Mouse (Mus musculus): ENCODE results near the gene Tmem218. TPM values are rescaled to one million over a fixed set of nuclear protein-coding genes. Genes with fewer than 3 reads are reported as not detected.

Gene Tmem218
- polyA plus RNA-seq, 1 experiment from 2014 or later, result 11.9 TPM

DNA sequence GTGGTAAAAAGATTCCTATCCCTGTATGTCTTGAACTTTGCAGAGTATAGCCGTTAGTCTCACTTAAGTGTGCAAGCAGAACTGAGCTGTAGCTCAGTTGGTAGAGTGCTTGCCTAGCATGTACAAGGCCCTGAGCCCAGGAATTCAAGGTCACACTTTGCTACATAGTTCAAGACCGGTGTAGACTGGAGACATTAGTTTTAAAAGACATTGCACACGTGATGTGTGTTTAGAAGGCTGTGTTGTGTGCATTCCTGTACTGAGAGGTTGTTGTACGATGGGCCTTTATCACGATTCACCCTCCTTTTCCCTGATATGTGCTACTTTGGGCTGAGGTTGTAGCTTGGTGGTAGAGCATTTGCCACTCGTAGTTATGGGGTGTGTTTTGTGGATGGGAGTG lies 42.6 kb downstream of the Tmem218 start:
- H3K9me3 ChIP-seq (ENCODE audit: low read length), result no peaks in the 10 kb centered on the region
- H3K27me3 ChIP-seq (replicated peaks; ENCODE audit: insufficient read depth, low read length), result no peaks in the 10 kb centered on the region
- no peak for TF ChIP-seq EP300 (IDR thresholded peaks at IDR 0.05)
- no peak for TF ChIP-seq CTCF (IDR thresholded peaks at IDR 0.05)
- no peak overlapping the region for H3K9ac ChIP-seq (replicated peaks; ENCODE audit: low read depth)
- no peak overlapping the region for H3K4me3 ChIP-seq (ENCODE audit: low read depth, low read length)
- DNase-seq (ENCODE audit: low spot score) (no peak), ATAC-seq (no peak)
- H3K36me3 ChIP-seq (ENCODE audit: insufficient read depth, low read length), result no peaks in the 10 kb centered on the region
- no peak overlapping the region for H3K27ac ChIP-seq (ENCODE audit: low read length)
- 65% methylated on average over 6 of the region's 6 CpGs for WGBS
- H3K4me2 ChIP-seq (replicated peaks; ENCODE audit: low read depth, low read length), result no peak overlapping the region
- peaks cover 5% of the 10 kb centered on the region; the same call in 1 of the 2 replicates for H3K4me1 ChIP-seq (ENCODE audit: insufficient read depth, low read depth, low read length)

DNA sequence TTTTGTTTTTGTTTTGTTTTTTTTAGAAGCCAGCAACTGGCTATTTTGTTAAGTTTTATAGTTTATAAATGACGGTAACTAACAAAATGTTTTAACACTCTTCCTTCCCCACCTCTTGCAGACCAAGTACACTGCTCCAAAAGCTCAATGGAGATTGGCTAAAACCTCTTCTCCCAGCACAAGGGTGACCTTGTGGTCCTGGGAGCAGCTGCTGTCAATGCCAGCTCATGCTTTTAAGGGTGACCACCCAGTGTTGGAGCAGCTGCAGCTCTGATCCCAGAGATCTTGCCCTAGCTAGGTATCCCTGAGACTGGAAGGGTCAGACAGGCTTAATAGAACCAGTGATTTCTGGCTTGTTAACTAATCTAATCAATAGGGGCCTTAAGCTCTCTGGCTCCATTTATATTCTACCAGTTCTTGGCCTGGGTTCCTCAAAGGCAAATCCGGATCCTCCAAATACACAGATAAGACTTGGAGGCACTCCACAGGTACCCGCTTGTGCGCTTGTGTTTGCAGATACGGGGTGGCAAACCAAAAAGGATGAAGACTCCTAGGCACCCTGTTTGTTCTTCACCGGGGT lies 46.6 kb downstream of the Tmem218 start:
- peaks cover 6% of the 10 kb centered on the region; the same call in 1 of the 2 replicates for H3K4me1 ChIP-seq (ENCODE audit: insufficient read depth, low read depth, low read length)
- no peaks in the 10 kb centered on the region for H3K36me3 ChIP-seq (ENCODE audit: insufficient read depth, low read length)
- H3K4me2 ChIP-seq (replicated peaks; ENCODE audit: low read depth, low read length), result peak overlapping the region; percentile 84
- no peak overlapping the region for H3K9ac ChIP-seq (replicated peaks; ENCODE audit: low read depth)
- no peaks in the 10 kb centered on the region for H3K27me3 ChIP-seq (replicated peaks; ENCODE audit: insufficient read depth, low read length)
- H3K4me3 ChIP-seq (ENCODE audit: low read depth, low read length), result peak overlapping the region; percentile 41
- 20% methylated on average over 6 of the region's 6 CpGs for WGBS
- no peaks in the 10 kb centered on the region for H3K9me3 ChIP-seq (ENCODE audit: low read length)
- ATAC-seq (no peak), DNase-seq (ENCODE audit: low spot score) (no peak)
- no peak overlapping the region for H3K27ac ChIP-seq (ENCODE audit: low read length)
- TF ChIP-seq EP300 (IDR thresholded peaks at IDR 0.05) (no peak), CTCF (IDR thresholded peaks at IDR 0.05) (no peak)

DNA sequence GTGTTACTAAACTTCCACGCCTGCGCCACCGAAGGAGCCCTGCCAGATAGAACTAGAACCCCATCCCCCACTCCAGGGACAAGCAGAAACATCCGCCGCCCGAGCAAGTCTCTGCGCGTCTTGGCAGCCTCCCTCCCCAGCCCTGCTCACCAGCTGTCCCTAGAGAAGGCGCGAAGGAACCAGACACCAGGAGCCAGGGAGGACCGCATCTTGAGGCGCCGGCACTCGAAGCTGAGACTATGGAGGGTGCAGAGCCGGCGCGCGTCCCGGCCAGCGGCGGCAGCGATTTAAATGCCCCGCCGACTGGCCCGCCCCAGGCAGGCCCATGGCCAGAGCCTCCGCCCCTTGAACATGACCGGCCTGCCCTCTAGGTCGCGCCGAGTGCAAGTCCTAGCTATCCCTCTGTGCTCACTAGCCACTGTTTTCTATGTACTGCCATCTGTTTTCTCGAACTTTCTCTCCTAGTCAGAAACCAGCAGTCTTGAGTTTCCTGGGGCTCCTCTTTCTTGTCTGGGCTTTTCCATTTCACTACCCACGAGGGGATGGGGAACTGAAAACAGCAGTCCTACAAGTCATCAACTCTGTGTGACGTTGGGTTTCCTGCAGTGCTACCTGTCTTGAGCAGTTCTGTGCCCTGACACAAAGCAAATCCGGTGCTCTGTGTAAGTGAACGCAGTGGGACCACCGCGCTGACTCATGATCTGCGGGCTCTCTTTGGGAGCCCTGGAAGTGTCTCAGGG lies 47.3 kb downstream of the Tmem218 start, which contains the start of gene Slc37a2:
Slc37a2 (minus strand) TSS at position 590 of the 740 bp plus-strand sequence.
- TF ChIP-seq EP300 (IDR thresholded peaks at IDR 0.05), result no peak
- no peak; the same call in 1 of the 2 replicates for TF ChIP-seq CTCF (IDR thresholded peaks at IDR 0.05)
- H3K27ac ChIP-seq (ENCODE audit: low read length), result no peak within 1 kb of the TSS; the same call in 1 of the 2 replicates

DNA sequence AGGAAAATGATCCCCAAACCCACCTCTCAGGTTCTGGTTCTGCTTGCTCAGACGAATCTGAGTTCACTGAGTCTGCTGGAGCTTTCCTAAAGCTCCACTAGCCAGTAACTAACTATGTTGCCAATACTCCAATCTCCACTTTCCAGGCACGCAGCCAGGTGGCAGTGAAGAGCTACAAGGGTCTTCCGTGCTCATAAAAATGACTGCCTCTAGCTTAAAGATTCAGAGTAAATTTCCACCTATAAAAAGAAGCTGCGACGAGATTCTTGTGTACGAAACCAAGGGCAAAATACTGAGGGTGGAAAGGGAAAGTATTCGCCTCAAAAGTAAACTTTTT lies 47.8 kb downstream of the Tmem218 start:
- no peak overlapping the region; the same call in 1 of the 2 replicates for H3K27ac ChIP-seq (ENCODE audit: low read length)
- ATAC-seq, result peak; percentile 65

More for the DNA sequence above, 47.3 kb downstream of the Tmem218 start, which contains the start of gene Slc37a2:
- Histone ChIP-seq H3K9me3 (ENCODE audit: low read length) (no peaks in the 10 kb centered on the region), H3K4me2 (replicated peaks; ENCODE audit: low read depth, low read length) (peak within 1 kb of the TSS; percentile 84), H3K9ac (replicated peaks; ENCODE audit: low read depth) (peak within 1 kb of the TSS; percentile 34; the same call in 1 of the 2 replicates), H3K4me1 (ENCODE audit: insufficient read depth, low read depth, low read length) (peaks cover 6% of the 10 kb centered on the region; the same call in 1 of the 2 replicates), H3K4me3 (ENCODE audit: low read depth, low read length) (peak within 1 kb of the TSS; percentile 41), H3K36me3 (ENCODE audit: insufficient read depth, low read length) (no peaks in the 10 kb centered on the region), H3K27me3 (replicated peaks; ENCODE audit: insufficient read depth, low read length) (no peaks in the 10 kb centered on the region)
- ATAC-seq (peak; percentile 94), DNase-seq (ENCODE audit: low spot score) (peak; percentile 73)
- 2% methylated on average over 38 of the region's 38 CpGs for WGBS

DNA sequence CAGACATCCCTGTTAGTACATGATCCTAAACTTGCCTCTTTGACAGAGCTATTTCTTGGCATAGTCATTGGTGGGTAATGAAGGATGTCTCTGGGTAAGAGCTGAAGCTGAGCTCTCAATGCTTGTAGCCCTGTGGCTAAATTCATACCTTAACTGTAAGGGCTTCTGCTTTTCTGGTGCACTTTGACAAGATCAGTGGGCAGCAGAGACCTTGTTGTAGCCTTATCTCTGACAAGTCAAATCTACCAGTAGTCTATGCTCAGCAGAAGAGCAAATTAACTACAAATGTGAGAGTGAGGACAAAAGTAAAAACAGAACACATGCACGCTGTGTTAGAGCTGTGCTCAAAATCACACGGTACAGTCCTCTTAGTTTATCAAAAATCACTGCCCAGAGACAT lies 58.6 kb downstream of the Tmem218 start:
- Histone ChIP-seq H3K4me3 (ENCODE audit: low read depth, low read length) (no peak overlapping the region), H3K9ac (replicated peaks; ENCODE audit: low read depth) (no peak overlapping the region), H3K27me3 (replicated peaks; ENCODE audit: insufficient read depth, low read length) (no peaks in the 10 kb centered on the region), H3K4me2 (replicated peaks; ENCODE audit: low read depth, low read length) (no peak overlapping the region), H3K36me3 (ENCODE audit: insufficient read depth, low read length) (no peaks in the 10 kb centered on the region), H3K9me3 (ENCODE audit: low read length) (no peaks in the 10 kb centered on the region), H3K4me1 (ENCODE audit: insufficient read depth, low read depth, low read length) (no peaks in the 10 kb centered on the region), H3K27ac (ENCODE audit: low read length) (no peak overlapping the region)
- DNase-seq (ENCODE audit: low spot score), result no peak
- no peak for TF ChIP-seq EP300 (IDR thresholded peaks at IDR 0.05)
- no peak for TF ChIP-seq CTCF (IDR thresholded peaks at IDR 0.05)
- no peak for ATAC-seq
- 92% methylated on average over 2 of the region's 2 CpGs for WGBS

More for the DNA sequence above, 47.8 kb downstream of the Tmem218 start:
- H3K36me3 ChIP-seq (ENCODE audit: insufficient read depth, low read length), result no peaks in the 10 kb centered on the region
- H3K4me3 ChIP-seq (ENCODE audit: low read depth, low read length), result peak overlapping the region; percentile 41
- peak; percentile 82 for DNase-seq (ENCODE audit: low spot score)
- TF ChIP-seq CTCF (IDR thresholded peaks at IDR 0.05), result peak; percentile 79
- no peak for TF ChIP-seq EP300 (IDR thresholded peaks at IDR 0.05)
- peak overlapping the region; percentile 34; the same call in 1 of the 2 replicates for H3K9ac ChIP-seq (replicated peaks; ENCODE audit: low read depth)
- H3K4me2 ChIP-seq (replicated peaks; ENCODE audit: low read depth, low read length), result peak overlapping the region; percentile 84
- no peaks in the 10 kb centered on the region for H3K27me3 ChIP-seq (replicated peaks; ENCODE audit: insufficient read depth, low read length)
- peaks cover 6% of the 10 kb centered on the region; the same call in 1 of the 2 replicates for H3K4me1 ChIP-seq (ENCODE audit: insufficient read depth, low read depth, low read length)
- 22% methylated on average over 7 of the region's 7 CpGs for WGBS
- no peaks in the 10 kb centered on the region for H3K9me3 ChIP-seq (ENCODE audit: low read length)

Other genes with a start within 250 kb of the Tmem218 start
- 11.1 and 11.7 TPM in 2 replicates for gene Pknox2, start 60.8 kb upstream of the Tmem218 start, polyA plus RNA-seq (2015; fragmentation: Nextera tagmentation; extraction: Ambion mirVana)
- gene Slc37a2, start 47.5 kb downstream of the Tmem218 start, polyA plus RNA-seq (2015; fragmentation: Nextera tagmentation; extraction: Ambion mirVana), result 1.2 and 1.4 TPM in 2 replicates
- 4.5 and 5.8 TPM in 2 replicates for gene Ccdc15, start 140.2 kb downstream of the Tmem218 start, polyA plus RNA-seq (2015; fragmentation: Nextera tagmentation; extraction: Ambion mirVana)
- 0.81 and 1.2 TPM in 2 replicates for gene Hepacam, start 159.1 kb downstream of the Tmem218 start, polyA plus RNA-seq (2015; fragmentation: Nextera tagmentation; extraction: Ambion mirVana)
- gene Robo4, start 193.7 kb downstream of the Tmem218 start, polyA plus RNA-seq (2015; fragmentation: Nextera tagmentation; extraction: Ambion mirVana), result 18.9 and 21.6 TPM in 2 replicates
- gene Robo3, start 225.0 kb downstream of the Tmem218 start, polyA plus RNA-seq (2015; fragmentation: Nextera tagmentation; extraction: Ambion mirVana), result 0.08 and 0.14 TPM in 2 replicates

Data from lung, postnatal 0 days (tissue).